Mouse (Mus musculus): Measurements from ENCODE around the gene Prkd1.

GRCm38 (mm10) chr12:50309276-50309675 lies 339.6 kb downstream of the Prkd1 start:
- no peak for TF ChIP-seq ZC3H11A (IDR thresholded peaks at IDR 0.05; ENCODE audit: borderline replicate concordance, low read depth, low read length)
- no peak for TF ChIP-seq ZNF384 (IDR thresholded peaks at IDR 0.05; ENCODE audit: low read depth, low read length)
- no peak for TF ChIP-seq HCFC1 (IDR thresholded peaks at IDR 0.05; ENCODE audit: borderline replicate concordance, insufficient read depth, low read length)
- no peak for TF ChIP-seq MAFK (IDR thresholded peaks at IDR 0.05; ENCODE audit: insufficient read depth, low read depth, low read length)
- TF ChIP-seq CHD2 (IDR thresholded peaks at IDR 0.05; ENCODE audit: low read depth, low read length): no peak
